Mouse (Mus musculus): ENCODE data around the gene a.

GRCm38 (mm10) chr2:154992083-154992482, 200.9 kb downstream of the a start:
- TF ChIP-seq CTCF (conservative IDR thresholded peaks at IDR 0.05; ENCODE audit: low read length) (no peak), NANOG (IDR thresholded peaks at IDR 0.05; ENCODE audit: borderline replicate concordance, low read length) (no peak), POU5F1 (IDR thresholded peaks at IDR 0.05; ENCODE audit: borderline replicate concordance, low read length) (no peak)

Measured in E14TG2a.4 (cell line).